Mouse (Mus musculus): ENCODE data around the gene Raph1.

DNA sequence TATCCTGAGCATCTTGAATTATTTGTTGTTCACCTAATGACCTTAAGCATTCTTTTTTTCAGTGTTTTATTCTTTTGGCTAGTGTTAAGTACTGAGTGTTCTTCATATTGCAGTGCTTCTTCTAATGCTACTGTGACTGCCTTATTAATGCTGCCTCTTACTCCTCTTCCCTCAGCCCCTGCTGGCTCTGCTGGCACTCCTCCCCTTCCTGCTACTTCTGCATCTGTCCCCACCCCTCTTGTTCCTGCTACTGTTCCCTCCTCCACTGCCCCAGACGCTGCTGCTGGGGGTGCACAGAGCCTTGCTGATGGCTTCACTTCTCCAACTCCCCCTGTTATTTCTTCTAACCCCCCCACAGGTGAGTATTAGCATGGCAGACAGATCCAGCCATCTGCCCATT is 117.0 kb downstream of the Raph1 start:
- TF ChIP-seq POLR2A (IDR thresholded peaks at IDR 0.05; ENCODE audit: borderline replicate concordance, extremely low read depth, insufficient read depth, insufficient read length, poor library complexity, severe bottlenecking) (no peak), CTCF (IDR thresholded peaks at IDR 0.05; ENCODE audit: borderline replicate concordance, extremely low read depth, insufficient read depth, insufficient read length) (no peak)

Data from brain, embryonic 14.5 days (tissue).